Mouse (Mus musculus): Measurements from ENCODE around the gene Sgk2. TPM values are rescaled to one million over a fixed set of nuclear protein-coding genes. Genes with fewer than 3 reads are reported as not detected.
A peak's percentile ranks its signal among the peaks of the same experiment; 100 is the strongest.

Gene Sgk2
- total RNA-seq, 2 experiments from 2014 or later, result not detected

DNA sequence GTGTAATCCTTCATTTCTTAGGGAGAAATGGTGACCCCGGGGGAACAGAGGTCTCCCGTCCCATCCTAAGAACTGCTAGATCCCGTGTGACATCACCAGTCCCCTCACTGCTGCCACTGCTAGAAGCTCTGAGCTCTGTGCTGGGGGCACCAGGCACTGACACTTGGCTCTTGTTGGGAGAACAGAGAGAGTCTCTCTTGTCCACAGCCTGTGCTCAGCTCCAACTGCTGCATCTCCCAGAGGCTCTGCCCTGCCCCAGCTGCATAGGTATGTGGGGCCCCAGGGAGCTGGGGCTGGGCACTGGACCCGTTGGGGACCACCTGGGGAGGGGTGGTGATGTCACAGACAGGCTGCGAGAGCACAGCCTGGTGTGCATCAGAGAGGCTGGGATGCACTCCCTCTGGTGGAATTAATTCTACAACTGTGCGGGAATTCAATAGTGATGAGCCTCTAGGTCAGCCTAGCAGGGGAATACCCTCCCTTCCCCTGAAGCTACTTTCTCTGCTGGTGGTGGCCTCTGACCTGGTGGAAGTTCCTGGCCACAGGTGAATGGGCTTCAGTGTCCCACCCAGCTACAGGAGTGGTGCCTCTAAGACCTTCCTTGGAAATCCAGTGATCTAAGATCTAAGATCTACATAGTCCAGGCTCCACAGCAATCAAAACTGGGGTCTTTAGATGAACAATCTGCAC lies 4.4 kb downstream of the Sgk2 start:
- ATAC-seq (ENCODE audit: poor library complexity, severe bottlenecking), result no peak

DNA sequence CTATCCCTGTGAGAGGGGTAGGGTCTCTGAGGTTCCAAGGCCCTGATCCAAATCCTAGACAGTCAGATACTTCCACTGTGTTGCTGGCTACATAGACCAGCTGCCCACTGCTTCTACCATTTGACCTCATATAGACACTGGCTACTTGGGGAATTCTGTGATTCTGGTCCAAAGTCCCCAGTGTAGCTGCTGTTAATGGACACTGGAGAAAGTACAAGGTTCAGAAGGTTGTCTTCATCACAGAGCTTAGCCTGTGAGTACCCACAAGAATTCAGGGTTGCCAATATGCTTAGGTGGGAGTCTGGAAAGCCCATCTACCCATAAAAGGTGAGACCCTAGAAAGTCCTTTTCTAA lies 4.9 kb downstream of the Sgk2 start:
- ATAC-seq (ENCODE audit: poor library complexity, severe bottlenecking), result no peak

DNA sequence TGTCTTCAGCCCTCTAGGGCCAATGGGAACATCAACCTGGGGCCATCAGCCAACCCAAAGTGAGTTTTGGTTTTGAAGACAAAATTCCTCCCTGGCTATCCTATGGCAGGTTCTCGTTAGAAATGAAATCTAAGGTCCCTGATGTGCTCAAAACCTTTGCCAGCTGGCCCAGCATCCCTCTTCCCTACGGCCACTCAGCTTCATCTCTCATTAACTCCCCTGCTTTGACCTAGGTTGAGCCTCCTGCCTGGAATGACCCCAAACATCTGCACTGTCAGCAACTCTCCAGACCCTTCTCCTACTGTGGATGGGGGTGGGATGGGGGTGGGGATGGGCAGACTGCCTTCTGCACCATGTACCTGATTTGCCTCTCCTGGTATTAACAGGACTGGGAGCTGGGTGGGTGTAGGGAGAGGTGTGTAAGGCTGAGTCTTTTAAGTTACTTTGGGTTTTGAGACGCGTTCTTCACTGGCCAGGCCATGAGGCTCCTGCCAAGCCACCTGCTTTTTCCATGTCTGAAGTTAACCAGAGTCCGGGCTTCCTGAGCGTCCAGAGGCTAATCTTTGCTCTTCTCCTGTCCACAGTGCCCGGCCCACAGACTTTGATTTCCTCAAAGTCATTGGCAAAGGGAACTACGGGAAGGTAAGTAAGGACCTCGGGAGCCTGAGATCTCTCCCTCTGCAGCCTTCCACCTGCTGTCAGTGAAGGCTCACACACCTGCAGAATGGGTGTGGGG lies 6.9 kb downstream of the Sgk2 start:
- ATAC-seq (ENCODE audit: poor library complexity, severe bottlenecking), result no peak

DNA sequence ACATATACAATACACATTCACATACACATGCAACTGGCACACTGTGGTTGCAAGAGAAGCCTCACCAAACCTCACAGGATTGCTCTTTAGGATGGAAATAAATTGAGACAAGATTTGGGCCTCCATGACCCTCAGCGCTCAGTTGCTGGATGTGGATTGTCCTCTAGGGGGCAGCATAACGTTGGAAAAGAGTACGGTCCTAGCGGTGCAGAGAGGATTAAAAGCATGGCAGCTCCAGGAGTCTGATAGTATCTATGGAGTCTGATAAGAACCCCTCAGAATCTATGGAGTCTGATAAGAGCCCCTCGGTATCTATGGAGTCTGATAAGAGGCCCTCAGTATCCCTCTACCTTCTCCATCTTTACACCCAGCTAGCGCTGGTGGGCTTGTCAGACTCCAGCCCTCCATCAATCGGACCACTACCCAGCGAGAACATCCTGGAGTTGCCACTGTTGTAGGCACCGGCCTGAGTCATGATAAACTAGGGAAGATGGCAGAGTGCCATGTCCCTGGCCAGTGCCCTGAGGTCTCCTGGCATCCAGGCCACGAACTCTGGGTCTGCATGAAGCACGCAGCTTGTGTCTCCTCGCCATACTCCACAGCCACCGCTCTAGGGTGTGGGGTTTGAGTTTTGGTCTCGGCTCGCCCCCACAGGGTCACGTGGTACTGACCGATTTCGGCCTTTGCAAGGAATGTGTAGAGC lies 11.5 kb downstream of the Sgk2 start:
- peak; percentile 81 for ATAC-seq (ENCODE audit: poor library complexity, severe bottlenecking)

DNA sequence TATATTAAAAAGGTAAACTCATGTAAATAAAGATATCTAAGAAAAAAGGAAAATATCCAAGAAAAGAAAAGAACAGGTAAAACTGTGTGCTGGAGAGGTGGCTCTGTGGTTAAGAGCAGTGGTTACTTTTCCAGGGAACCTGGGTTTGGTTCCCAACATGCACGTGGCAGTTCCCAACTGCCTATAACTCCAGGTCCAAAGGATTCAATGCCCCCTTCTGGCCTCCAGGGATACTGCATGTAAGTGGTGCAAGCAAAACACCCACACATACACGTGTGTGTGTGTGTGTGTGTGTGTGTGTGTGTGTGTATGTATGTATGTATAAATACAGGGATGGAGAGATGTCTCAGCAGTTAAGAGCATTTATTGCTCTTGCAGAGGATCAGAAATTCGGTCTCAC lies 12.6 kb downstream of the Sgk2 start:
- peak; percentile 68 for ATAC-seq (ENCODE audit: poor library complexity, severe bottlenecking)

DNA sequence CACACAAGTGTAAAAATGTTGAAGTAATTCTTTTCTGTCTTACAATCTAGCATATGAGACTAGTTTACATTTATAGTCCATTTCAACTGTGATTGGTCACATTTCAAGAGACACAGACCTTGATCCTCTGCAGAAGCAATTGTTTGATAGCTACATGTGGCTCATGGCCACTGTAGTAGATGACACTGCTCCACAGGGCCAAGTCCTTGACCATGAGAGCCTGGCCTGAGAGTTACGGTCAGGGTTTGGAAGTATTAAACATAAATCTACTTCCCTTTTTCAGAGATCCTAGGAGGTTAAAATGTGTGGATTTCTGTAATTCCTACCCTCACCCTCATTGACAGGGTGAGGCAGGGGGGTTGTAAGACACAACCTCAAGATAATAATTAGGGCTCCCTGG lies 13.9 kb downstream of the Sgk2 start:
- ATAC-seq (ENCODE audit: poor library complexity, severe bottlenecking), result no peak

DNA sequence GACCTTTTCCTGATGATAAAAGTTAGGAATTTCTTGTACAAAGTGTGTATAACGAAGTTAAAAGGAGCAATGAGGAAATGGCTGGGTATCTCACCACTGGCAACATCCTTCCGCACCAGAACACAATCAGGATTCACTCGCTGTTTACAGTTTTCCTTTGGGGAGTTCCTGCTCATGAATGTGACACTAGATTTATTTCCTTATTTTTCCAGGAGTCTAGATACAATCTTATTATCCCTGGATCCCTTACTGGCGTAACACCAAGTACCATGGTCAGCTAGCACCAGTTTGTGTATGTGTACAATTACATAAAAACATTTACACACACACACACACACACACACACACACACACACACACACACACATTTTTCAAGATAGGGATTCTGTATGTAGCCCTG lies 20.2 kb downstream of the Sgk2 start:
- no peak for ATAC-seq (ENCODE audit: poor library complexity, severe bottlenecking)

DNA sequence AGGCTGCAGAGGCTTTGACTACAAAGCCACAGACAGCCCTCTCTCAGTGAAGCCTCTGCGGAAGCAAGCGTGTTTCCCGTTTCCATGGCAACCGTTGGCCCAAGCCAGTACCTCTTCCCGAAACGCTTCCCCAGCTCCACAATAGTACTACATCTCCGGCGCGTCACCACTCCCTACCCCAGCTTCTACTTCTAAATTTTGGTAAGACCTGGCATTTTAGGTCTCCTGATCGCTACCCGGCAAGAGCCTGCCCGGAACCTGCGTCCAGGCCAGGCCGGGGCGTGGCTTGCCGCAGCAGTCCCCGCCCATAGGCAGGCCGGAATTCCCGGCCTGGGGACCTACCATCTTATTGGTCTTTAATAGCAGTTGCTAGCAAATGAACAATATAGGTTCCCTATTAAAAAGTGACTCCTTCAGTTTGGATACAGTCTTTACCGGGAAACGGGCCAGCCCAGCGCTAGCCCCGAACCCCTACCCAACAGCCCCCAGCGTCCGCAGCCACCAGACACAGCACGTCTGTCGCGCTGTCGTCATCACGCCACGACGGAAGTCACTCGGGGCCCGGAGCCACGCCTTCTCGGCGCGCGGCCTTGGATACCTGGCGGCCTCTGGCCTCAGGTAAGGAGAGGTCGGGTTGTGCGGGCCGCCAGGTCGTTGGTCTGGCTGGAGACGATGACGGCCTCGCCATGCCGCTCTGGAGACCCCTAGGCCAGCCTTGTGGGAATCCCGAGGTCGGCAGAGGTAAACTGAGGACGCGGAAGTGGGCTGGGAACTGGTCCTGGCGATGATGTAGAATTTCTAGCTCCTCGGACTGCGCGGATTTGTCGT lies 30.0 kb downstream of the Sgk2 start, which contains the start of gene Ift52:
Ift52 (plus strand) TSS at position 439 of the 828 bp plus-strand sequence.
- ATAC-seq (ENCODE audit: poor library complexity, severe bottlenecking), result peak; percentile 97

DNA sequence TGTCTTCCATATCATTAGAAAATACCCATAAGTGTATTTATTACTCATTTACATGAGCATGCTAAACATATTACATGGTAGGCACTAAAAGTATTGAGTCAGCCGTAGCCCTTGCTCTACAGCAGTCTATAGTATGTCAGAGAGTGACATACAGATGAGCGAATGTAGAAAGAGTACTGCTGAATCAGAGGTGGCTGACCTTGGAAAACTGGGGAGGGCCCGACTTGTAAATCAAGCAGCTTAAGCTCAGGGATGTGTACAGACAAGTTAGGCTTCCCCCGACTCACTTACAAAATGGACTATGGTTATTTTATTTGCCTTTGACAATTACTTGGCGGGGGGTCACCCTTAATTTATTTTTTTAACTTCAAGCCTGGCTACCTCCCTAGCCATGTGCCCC lies 44.2 kb downstream of the Sgk2 start:
- ATAC-seq (ENCODE audit: poor library complexity, severe bottlenecking), result no peak

DNA sequence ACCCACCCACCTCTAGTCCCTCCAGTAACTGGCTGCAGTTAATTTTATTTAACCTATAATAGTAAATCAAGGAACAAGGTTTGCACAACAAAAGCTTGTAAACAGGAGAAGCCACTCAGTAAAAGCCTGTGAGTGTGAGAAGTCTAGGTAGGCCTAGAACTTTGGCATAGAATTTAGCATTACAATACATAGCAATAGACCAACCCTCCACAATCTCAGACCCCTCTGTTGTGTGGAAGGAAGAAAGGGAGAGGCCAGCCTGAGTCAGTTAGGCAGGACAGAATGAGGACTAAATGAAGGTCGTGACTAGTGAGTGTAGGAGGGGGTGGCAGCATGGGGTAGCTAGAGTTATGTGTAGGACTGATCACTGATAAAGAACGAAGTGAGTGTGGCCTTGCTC lies 44.6 kb downstream of the Sgk2 start:
- no peak for ATAC-seq (ENCODE audit: poor library complexity, severe bottlenecking)

DNA sequence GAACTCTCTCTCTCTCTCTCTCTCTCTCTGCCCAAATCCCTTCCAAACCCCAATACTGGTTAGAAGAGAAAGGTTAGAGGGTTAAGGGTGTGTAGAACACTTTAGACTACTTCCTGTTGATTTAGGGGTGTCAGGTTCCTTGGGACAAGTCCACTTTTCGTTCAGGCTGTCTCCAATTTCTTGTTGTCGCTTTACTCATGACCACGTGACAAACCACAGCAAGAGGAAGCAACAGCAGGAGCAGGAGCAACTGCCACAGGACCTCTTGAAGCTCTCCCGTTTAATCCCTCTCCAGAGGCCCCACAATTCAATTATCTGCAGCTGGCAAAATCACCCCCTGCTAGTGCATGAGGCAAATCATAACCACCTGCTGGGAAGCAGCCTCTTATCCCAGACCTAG lies 45.5 kb downstream of the Sgk2 start:
- no peak for ATAC-seq (ENCODE audit: poor library complexity, severe bottlenecking)

DNA sequence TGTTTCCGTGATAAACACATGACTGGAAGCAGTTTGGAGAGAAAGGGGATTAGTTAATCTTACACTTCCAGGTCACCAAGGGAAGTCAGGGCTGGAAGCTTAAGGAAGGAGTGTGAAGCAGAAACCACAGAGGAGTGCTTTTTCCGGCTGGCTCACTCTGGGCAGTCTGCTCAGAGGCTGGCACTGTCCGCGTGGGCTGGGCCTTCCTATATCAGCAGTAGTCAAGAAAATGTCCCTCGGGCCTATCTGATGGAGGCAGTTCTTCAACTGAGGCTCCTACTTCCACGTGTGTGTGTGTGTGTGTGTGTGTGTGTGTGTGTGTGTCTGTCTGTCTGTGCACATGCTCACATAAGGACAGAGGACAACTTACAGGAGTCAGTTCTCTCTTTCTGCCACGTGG lies 52.8 kb downstream of the Sgk2 start:
- no peak for ATAC-seq (ENCODE audit: poor library complexity, severe bottlenecking)

DNA sequence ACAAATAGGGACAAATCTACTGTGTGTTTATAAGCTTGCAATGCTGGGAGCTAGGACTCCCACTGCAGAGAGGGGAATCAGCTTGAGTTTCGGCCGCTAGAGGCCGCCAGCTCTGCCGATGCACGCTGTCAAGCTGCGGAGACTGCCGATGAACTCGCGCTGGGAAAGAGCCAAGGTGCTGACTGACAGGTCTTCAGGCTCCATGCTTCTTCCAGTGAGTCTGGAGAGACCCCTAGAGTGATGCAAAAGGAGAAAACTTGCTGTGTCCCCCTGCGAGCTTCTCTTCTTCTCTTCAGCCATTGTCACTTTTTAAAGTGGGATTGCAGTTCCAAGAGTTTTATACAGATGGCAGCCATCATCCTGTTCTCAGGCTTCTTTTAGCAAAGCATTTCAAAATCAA lies 61.0 kb downstream of the Sgk2 start:
- peak; percentile 92 for ATAC-seq (ENCODE audit: poor library complexity, severe bottlenecking)

DNA sequence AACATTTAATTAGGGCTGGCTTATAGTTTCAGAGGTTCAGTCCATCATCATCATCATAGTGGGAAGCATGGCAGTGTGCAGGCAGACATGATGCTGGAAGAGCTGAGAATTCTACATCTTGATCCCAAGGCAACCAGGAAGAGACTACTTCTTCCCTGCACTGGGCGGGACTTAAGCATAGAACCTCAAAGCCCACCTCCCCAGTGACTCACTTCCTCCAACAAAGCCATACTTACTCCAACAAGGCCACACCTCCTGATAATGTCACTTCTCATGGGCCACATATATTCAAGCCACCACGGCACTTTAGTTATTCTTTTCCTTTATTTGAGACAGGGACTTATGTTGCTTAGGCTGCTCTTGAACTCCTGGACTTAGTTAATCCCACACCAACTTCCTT lies 62.0 kb downstream of the Sgk2 start:
- ATAC-seq (ENCODE audit: poor library complexity, severe bottlenecking), result no peak

DNA sequence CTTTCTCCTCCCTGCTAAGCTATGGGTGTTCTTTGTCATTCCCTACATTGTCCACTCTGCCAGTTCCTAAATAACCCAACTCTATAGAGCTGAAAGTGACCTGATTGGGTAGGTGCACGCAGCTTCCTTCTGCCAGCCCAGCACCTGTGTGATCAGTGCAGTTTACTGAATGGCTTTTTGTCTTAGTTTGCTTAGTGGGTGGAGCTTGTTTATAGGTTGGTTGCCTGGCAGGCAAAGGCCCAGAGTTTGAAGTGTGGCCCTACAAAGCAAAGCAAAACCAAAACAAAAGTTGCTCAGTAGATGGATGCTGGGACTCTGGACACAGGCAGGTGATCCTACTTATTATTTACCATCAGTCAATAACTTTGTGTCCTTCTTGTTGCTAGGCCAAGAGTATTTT lies 64.6 kb downstream of the Sgk2 start:
- no peak for ATAC-seq (ENCODE audit: poor library complexity, severe bottlenecking)

DNA sequence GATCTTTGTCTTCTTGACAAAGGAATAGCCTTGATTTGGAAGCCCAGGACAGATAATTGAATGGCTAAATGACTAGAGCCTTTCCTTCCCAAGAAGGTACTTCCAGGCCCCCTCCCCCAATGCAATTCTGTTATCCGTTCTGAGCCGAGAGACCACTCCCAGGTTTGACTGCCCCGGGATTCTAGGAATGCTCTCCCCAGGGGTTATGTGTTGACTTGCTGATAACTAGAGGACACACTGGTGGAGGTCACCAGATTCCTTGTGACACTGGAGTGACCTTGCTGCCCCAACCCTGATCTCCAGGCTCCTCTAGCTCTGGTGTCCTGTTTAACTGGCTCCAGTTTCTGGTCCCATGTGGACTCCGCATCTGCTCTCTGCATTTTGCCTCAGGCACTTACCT lies 65.0 kb downstream of the Sgk2 start:
- ATAC-seq (ENCODE audit: poor library complexity, severe bottlenecking), result no peak

DNA sequence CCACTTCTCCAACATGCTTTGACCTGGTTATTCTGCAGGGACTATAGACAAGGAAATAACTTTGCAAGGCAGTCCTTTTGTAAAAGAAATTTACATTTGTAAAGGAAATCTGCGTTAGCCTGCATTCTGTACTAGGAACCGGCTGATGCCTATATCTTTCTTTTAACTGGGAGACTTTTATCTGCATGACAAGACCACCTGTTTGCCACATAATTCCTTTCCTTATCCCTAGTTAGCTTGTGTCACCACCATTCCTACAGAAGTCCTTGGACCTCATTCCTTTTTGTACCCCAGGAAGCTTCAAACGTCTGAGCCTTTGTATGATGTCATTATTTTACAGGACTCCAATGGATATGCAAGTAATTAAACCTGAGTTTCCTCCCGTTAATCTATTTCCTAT lies 65.7 kb downstream of the Sgk2 start:
- no peak for ATAC-seq (ENCODE audit: poor library complexity, severe bottlenecking)

DNA sequence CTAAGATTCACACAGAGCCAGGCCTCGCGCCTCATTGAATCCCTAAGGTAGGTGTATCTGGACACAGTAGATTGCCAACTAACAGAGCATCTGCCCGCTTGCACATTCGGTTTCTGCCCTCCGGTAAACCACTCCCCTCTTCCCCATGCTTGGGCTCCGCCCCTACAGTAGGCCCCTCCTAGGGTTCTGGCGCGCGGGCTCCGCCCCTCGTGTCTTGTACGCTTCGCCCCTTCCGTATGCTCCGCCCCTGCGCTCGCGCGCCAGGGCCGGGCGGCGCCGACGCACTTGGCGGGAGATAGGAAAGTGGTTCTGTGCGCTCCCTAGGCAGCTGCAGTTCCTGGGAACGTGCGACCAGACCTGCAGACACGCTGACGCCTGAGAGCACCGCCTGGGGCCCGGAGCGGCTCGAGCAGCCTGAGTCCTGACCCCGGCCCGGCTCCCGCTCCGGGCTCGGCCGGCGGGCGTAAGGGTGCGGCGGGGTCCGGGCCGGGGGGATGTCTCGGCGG lies 67.3 kb downstream of the Sgk2 start, which contains the start of gene Mybl2:
Mybl2 (plus strand) TSS at position 353 of the 506 bp plus-strand sequence.
- peak; percentile 97 for ATAC-seq (ENCODE audit: poor library complexity, severe bottlenecking)

DNA sequence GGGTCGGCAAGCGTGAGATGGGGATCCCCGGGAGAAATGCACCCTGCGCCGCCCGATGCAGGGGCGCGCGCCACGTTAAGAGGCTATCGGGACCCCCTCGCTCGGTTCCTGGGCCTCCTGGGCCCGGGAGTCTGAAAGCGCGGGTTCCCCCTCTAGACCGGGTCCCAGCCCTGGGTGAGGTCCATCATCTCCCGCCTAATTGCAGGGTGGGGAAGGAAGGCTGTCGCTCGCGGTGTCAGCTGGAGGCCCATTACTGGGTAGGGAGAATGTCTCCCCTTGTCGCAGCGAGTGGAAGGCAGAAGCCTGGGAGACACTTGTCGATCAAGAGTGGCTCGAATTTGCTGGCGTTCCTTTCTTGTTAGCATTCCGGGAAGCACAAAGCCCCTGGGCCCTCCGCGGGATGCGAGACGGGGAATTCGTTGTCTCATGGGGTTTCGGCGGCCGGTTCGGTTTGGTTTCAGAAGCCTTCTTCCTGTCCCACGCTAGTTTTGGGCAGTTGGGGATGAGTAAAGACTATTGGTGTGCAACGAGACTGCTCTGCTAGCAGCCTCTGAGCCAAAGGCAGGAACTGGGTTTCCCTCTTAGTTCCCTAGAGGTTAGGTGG lies 67.9 kb downstream of the Sgk2 start:
- ATAC-seq (ENCODE audit: poor library complexity, severe bottlenecking), result peak; percentile 21; the same call in 1 of the 2 replicates

DNA sequence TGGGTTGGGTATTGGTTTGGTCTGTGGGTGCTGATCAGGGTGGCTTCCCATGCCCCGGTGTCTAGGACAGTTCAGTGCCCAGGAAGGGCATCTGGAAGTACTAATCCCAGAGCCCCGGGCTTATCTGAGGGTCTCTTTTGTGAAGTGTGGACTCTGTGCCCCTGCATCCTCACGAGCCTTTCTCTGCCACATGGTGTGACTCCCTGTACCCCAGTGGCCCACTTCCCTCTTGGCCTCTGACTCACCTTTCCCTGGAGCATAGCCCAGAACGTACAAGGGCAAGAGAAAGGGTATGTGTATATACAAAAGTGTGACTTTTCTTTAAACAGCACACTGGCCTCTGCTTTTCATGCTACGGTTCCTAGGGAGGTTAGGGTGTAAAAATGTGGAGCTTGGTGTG lies 68.6 kb downstream of the Sgk2 start:
- ATAC-seq (ENCODE audit: poor library complexity, severe bottlenecking), result no peak
